Mouse (Mus musculus) thymus, postnatal 0 days (tissue): ENCODE results near the gene Tiprl. TPM values are rescaled to one million over a fixed set of nuclear protein-coding genes. Genes with fewer than 3 reads are reported as not detected.

ENCODE experiments used
- DNase-seq: peaks from one replicate; pipeline ENCODE4 v3.0.0-alpha.2; 2015; ENCODE audit warnings: low spot score
- polyA plus RNA-seq: library from polyadenylated mRNA; unstranded; fragments of >200 nt; fragmentation: Nextera tagmentation; extraction: Ambion mirVana; gene quantifications from 2 replicates; pipeline ENCODE4 v1.2.1, GENCODE M21; 2015

Tiprl gene
- polyA plus RNA-seq, 1 experiment from 2014 or later, result 113 TPM

GRCm38 (mm10) chr1:165179321-165179720, 57.5 kb downstream of the Tiprl start:
- no peak for DNase-seq

DNA sequence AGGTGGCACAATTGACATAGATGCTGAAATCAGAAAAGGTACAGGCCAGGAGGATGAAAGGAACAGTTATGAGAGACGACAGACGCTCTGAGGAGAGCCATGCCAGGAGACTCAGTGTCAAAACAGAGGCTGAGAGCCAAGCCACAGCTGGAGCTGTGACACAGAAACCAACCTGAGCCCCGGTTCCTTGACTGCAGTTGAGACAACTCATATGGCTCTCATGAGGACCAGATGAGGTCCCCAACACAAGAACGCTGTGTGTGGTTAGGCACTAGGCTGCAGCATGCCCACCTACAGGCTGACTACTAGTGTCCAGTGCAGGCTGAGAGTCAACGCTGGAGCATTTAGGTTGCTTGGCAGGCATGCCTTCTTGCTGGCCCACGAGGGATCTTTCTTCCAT, 58.7 kb downstream of the Tiprl start:
- DNase-seq, result no peak

DNA sequence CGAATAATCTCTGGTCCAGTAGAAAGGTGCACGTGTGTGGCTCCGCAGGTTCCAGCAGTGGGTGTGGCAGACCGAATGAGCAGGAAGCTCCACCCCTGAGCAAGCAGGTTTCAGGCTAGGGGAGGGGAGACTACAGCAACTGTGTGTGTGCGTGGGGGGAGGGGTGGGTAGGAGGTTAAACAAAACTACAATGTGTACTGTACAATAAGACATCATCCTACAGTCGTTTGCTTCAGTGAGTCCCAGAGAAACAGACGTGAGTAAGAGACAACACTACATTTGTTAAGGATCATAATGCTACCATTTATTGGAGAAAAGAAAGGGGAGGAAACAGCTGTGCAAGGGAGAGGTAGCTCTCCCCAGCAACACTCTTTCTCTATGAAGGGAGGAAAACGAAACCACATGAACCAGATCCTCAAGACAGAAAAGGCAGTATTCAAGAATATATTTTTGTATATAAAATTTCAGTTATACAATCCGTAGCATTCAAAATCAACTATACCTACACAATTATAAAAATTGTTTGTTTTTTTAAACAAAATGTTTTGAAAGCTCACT, 62.7 kb downstream of the Tiprl start:
- peak; percentile 75 for DNase-seq

DNA sequence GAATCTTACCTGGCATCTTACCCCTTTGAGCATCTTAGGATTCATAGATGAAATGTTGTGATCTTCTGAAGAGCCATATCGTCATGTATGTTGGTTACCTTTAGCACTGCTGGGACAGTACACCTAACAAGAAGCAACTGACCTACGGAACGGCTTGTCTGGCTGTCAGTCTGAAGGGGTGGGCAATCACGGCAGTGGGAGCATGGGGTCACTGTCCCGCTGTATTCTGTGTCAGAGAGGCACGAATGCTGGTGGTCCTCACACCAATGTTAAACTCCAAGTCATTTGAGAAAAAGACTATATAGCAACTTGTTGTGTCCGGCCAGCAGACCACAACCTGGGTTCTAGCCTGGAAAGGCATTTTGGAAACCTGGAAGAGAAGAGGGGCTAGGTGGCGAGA, 65.5 kb downstream of the Tiprl start:
- DNase-seq, result no peak

DNA sequence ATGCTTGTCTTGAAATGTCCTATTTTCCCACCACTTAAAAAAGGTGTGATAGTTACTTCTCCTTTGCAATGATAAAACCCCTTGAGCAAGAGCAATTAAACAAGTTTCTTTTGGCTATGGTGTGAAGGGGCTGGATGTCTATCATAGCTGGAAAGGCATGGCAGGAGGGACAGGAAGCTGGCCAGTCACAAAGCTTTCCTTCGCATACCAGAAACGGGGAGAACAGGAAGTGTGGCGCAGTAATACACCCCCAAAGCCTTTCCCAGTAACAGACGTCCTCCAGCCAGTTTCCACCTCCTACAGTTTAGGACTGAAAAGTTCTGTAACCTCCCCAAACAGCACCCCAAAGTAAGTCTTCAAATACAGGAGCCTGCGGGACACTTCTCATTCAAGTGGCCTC, 66.6 kb downstream of the Tiprl start:
- DNase-seq, result no peak

DNA sequence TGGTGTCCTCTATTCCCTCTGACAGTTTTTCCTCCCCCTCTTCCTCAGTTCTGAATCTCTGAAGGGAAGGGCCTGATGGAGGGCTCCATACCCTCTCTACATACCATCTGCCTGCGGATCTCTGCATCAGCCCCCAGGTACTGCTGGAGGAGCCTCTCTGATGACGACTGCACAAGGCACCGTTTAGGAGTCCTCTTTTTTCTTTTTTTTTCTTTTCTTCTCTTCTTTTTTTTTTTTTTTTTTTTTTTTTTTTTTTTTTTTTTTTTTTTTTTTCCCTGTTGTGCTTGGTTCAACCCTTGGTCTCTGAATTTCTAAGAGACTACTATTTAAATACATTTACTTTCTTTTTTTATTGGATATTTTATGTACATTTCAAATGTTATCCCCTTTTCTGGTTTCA, 67.3 kb downstream of the Tiprl start:
- no peak for DNase-seq

GRCm38 (mm10) chr1:165164920-165165319, 71.9 kb downstream of the Tiprl start:
- DNase-seq, result no peak

Other genes with a start within 250 kb of the Tiprl start
- gene Tbx19, start 76.2 kb downstream of the Tiprl start, polyA plus RNA-seq, result 2.8 and 3.9 TPM in 2 replicates
- 21.6 and 22.8 TPM in 2 replicates for gene Sft2d2, start 42.6 kb downstream of the Tiprl start, polyA plus RNA-seq
- 0.21 and 0.29 TPM in 2 replicates for gene Gpr161, start 58.8 kb upstream of the Tiprl start, polyA plus RNA-seq
- gene Dcaf6, start 223.5 kb upstream of the Tiprl start, polyA plus RNA-seq, result 9.8 and 11.8 TPM in 2 replicates
- 217 and 219 TPM in 2 replicates for gene Mpc2, start 223.6 kb upstream of the Tiprl start, polyA plus RNA-seq
- not detected in 2 replicates for gene Adcy10, start 248.2 kb upstream of the Tiprl start, polyA plus RNA-seq